Mouse (Mus musculus) heart, adult 2 months (tissue): ENCODE data around the gene Abcc1. TPM values are rescaled to one million over a fixed set of nuclear protein-coding genes. Genes with fewer than 3 reads are reported as not detected.

Experiments used
- DNase-seq, 2 experiments: peaks; one replicate each; pipeline ENCODE4 v3.0.0; 2021
- H3K27ac ChIP-seq: fragments of 200-600 bp; 2 replicates; pipeline ENCODE4 v1.8.1; 2022
- H3K27me3 ChIP-seq: fragments of 200-500 bp; 2 replicates; pipeline ENCODE4 v1.6.1; 2012; ENCODE audit warnings: mild to moderate bottlenecking, low read length, inconsistent platforms, mixed read lengths; ENCODE audit not compliant: control insufficient read depth, insufficient read depth
- H3K36me3 ChIP-seq: fragments of 200-500 bp; 2 replicates; pipeline ENCODE4 v1.6.1; 2012; ENCODE audit warnings: low read length, inconsistent platforms; ENCODE audit not compliant: control insufficient read depth, insufficient read depth
- H3K4me1 ChIP-seq: fragments of 200-500 bp; 2 replicates; pipeline ENCODE4 v1.6.1; 2011; ENCODE audit warnings: low read length; ENCODE audit not compliant: control insufficient read depth, insufficient read depth
- H3K4me3 ChIP-seq: fragments of 200-600 bp; 2 replicates; pipeline ENCODE4 v1.8.1; 2022
- H3K79me2 ChIP-seq: fragments of 200-500 bp; replicated peaks from 2 replicates; pipeline ENCODE4 v1.6.1; 2012; ENCODE audit warnings: mild to moderate bottlenecking, inconsistent platforms, low read length, moderate library complexity, mixed read lengths; ENCODE audit not compliant: control insufficient read depth, insufficient read depth
- H3K9ac ChIP-seq: fragments of 200-500 bp; 2 replicates; pipeline ENCODE4 v1.6.1; 2012; ENCODE audit warnings: low read depth, mild to moderate bottlenecking, control low read depth, inconsistent platforms, low read length, mixed read lengths
- CTCF ChIP-seq: fragments of 200-600 bp; IDR thresholded peaks from 2 replicates; pipeline ENCODE4 v1.8.1; 2022; ENCODE audit warnings: antibody characterized with exemption, mild to moderate bottlenecking, moderate library complexity
- EP300 ChIP-seq: fragments of 200-500 bp; IDR thresholded peaks from 2 replicates; pipeline ENCODE4 v1.6.1; 2011; ENCODE audit warnings: low read depth, low read length, control low read depth; ENCODE audit not compliant: insufficient read depth
- POLR2A ChIP-seq: fragments of 200-500 bp; IDR thresholded peaks from 2 replicates; pipeline ENCODE4 v1.6.1; 2011; ENCODE audit warnings: mild to moderate bottlenecking, low read depth, low read length, control low read depth; ENCODE audit not compliant: insufficient read depth
- WGBS: fragments of 180-500 bp; shearing (Covaris S2); methylation state at CpG from one replicate; pipeline ENCODE4 v1.1.7; 2018; 5-methylcytosine and 5-hydroxymethylcytosine counted together
- intact Hi-C: fragments of 180-260 bp; cut with DNase I; formaldehyde crosslinking; loops from one replicate; pipeline ENCODE4 v1.15.1; 2025
- polyA plus RNA-seq: library from polyadenylated mRNA; depleted of rRNA; stranded (reverse); fragments of >200 nt; gene quantifications from 2 replicates; pipeline ENCODE4 v1.2.3, GENCODE M21; 2012
- total RNA-seq, 2 experiments: library from RNA; stranded (reverse); gene quantifications; 2 replicates each; pipeline ENCODE4 v1.2.3; 2021

Gene Abcc1
- total and polyA plus RNA-seq, 3 experiments, result 14.4 to 37.5 (median 21.4) TPM

DNA sequence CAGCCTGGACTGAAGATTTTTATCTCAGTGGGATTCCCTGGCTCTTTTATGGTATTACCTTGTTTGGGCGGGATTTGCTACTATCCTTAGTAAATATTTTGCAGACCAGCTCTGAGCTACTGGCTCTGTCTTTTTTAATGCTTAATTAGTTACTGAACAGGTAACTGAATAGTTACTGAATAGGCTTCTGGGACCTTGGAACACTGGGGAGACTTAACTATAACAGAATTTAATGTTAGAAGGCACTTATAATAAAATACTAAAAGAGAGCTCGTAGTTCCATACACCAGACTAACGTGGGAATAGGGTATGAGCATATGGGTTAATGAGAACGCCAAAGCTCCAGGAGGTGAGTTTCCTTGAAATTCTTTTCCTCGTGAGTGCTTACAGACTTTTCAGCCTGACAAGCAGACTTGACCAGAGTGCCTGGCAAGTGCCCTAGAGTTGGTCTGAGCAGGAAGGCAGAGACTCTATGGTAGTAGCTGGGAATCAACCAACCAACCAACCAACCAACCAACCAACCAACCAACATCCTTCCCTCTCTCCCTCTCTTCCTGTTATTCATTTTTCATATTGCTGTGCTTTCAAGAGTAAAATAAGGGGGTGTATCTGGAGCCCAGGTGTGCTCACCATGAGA is 59.3 kb downstream of the Abcc1 start:
- WGBS, result 88% methylated on average over 5 of the region's 5 CpGs
- H3K9ac ChIP-seq, result no peak overlapping the region
- no peaks in the 10 kb centered on the region for H3K27me3 ChIP-seq
- intact Hi-C loops, result no loop called here
- H3K27ac ChIP-seq, result no peak overlapping the region
- TF ChIP-seq POLR2A (no peak), CTCF (no peak)
- no peaks in the 10 kb centered on the region for H3K4me1 ChIP-seq
- H3K36me3 ChIP-seq, result no peaks in the 10 kb centered on the region
- peak in 1 of 2 experiments; percentile 4 for DNase-seq
- no peak overlapping the region for H3K4me3 ChIP-seq
- no peaks in the 10 kb centered on the region for H3K79me2 ChIP-seq

DNA sequence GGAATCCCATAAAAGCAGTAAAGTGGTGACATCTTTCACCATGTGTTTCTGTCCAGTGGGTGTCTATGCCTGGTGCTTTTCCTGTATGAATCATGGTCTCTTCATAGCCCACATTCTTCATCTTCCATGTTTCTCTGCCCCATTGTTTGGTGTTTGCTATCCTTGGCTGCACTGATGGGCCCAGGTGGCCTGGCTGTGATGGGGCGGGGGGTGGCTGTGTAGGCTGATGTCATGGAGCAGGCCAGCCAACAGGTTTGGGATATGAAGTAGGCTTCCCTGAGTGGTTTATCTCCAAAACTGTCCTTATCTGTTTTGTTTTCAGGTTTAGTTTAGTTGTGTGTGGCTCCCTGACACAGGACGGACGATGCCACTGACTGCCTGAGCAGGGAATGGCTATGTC is 60.7 kb downstream of the Abcc1 start:
- 96% methylated on average over 3 of the region's 3 CpGs for WGBS
- Histone ChIP-seq H3K79me2 (no peaks in the 10 kb centered on the region), H3K27ac (no peak overlapping the region), H3K4me1 (no peaks in the 10 kb centered on the region), H3K4me3 (no peak overlapping the region), H3K36me3 (peaks cover 2% of the 10 kb centered on the region; the same call in 1 of the 2 replicates), H3K27me3 (no peaks in the 10 kb centered on the region), H3K9ac (no peak overlapping the region)
- intact Hi-C loops, result no loop called here
- TF ChIP-seq EP300 (no peak), CTCF (no peak), POLR2A (no peak)
- DNase-seq, result peak in 1 of 2 experiments; percentile 4

DNA sequence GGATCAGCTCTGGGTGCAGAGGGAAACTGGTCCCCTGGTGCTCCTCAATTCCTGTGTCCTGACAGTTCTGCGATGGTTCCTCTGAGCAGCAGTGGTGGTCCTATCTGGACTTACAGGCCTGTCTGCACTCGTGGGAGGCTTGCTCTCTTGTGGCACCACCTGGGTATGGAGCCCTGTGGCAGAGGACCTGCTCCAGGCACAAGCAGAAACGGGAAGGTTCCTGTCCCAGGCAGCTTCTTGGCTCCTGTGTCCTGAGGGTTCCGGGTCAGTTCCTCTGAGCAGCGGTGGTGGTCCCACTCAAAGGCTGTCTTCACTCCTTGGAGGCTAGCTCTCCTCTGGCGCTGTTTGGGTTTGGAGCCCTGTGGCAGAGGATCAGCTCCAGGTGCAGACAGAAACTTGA is 68.0 kb downstream of the Abcc1 start:
- TF ChIP-seq EP300 (no peak), CTCF (no peak), POLR2A (no peak)
- no peak overlapping the region for H3K4me3 ChIP-seq
- intact Hi-C loops, result no loop called here
- peak in 1 of 2 experiments; percentile 11 for DNase-seq
- H3K9ac ChIP-seq, result no peak overlapping the region
- H3K4me1 ChIP-seq, result peaks cover 5% of the 10 kb centered on the region
- H3K27ac ChIP-seq, result no peak overlapping the region
- H3K36me3 ChIP-seq, result peaks cover 7% of the 10 kb centered on the region
- 88% methylated on average over 6 of the region's 6 CpGs for WGBS
- H3K27me3 ChIP-seq, result no peaks in the 10 kb centered on the region
- no peaks in the 10 kb centered on the region for H3K79me2 ChIP-seq

DNA sequence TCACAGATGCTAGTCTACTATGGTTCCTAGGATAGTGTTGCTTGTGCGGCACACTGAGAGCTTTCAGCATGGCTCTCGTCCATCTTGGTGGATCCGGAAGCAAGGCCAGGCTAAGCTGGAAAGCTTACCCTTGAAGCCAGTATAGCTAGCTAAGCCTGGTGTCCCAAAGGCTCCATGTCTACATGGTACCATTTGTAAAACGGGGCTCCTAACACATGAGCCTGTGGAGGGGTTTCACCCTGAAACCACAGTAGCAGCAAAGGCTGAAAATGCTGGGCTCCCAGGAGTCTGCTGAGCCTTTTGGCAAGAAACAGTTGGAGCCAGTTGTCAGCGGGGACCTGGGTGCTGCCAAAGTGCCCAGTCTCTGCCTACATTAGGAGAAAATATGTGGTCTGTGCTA is 71.6 kb downstream of the Abcc1 start:
- H3K36me3 ChIP-seq, result peaks cover 5% of the 10 kb centered on the region
- H3K27me3 ChIP-seq, result no peaks in the 10 kb centered on the region
- intact Hi-C loops, result no loop called here
- TF ChIP-seq EP300, result no peak
- TF ChIP-seq POLR2A, result no peak
- no peak for TF ChIP-seq CTCF
- 91% methylated on average over 5 of the region's 5 CpGs for WGBS
- H3K27ac ChIP-seq, result no peak overlapping the region
- H3K4me1 ChIP-seq, result peaks cover 5% of the 10 kb centered on the region
- H3K4me3 ChIP-seq, result no peak overlapping the region
- H3K79me2 ChIP-seq, result no peaks in the 10 kb centered on the region
- no peak overlapping the region for H3K9ac ChIP-seq
- peak in 1 of 2 experiments; percentile 10 for DNase-seq

DNA sequence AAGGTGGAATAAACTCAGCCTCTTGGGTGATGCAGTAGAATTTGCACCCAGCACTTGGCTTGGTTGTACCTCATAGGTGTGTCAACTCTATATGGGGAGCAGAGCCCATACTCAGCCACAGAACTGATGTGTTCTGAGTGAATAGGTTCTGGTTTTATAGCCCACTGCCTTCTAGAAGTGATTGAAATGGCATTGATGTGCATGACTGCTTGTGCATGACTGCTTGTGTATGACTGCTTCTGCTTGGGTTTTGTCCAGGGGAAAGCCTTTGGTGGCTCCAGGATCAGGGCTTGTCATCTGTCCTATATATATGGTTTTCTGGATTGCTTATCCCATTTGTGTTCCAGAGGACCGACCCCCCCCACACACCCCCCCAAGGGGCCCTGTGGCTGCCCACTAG is 74.2 kb downstream of the Abcc1 start:
- peaks cover 5% of the 10 kb centered on the region for H3K4me1 ChIP-seq

DNA sequence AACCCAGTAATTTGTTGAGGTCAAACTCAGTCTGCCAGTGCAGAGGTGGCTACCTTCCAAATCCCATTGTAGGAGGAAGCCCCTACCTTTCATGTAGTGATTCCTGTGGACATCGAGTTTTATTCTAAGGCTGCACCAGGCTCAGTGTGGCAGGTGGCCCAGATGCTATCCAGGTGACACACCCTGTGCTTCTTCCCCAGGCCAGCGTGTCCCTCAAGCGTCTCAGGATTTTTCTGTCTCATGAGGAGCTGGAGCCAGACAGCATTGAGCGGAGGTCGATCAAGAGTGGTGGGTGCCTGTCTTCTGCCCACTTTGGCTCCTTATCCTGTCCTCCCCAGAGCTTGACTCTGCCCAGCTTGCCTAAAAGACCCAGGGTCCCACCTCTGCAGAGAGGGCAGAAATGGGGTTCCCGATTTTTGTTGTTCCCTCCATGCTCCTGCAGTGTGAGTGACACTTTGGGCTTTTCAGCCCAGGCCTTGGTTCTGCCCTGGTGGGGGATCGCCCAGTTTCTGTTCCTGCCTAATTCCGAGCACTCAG is 76.2 kb downstream of the Abcc1 start:
- no peak overlapping the region for H3K27ac ChIP-seq
- intact Hi-C loops, result no loop called here
- H3K79me2 ChIP-seq, result no peaks in the 10 kb centered on the region
- WGBS, result 91% methylated on average over 8 of the region's 8 CpGs
- H3K4me1 ChIP-seq, result no peaks in the 10 kb centered on the region
- DNase-seq, result peak in 1 of 2 experiments; percentile 13
- no peaks in the 10 kb centered on the region; the same call in 1 of the 2 replicates for H3K36me3 ChIP-seq
- no peak overlapping the region for H3K9ac ChIP-seq
- TF ChIP-seq CTCF (no peak), POLR2A (no peak), EP300 (no peak)
- no peaks in the 10 kb centered on the region for H3K27me3 ChIP-seq
- H3K4me3 ChIP-seq, result no peak overlapping the region

More for the DNA sequence above, 74.2 kb downstream of the Abcc1 start:
- Histone ChIP-seq H3K36me3 (peaks cover 5% of the 10 kb centered on the region), H3K9ac (no peak overlapping the region), H3K4me3 (no peak overlapping the region), H3K27ac (no peak overlapping the region), H3K79me2 (no peaks in the 10 kb centered on the region), H3K27me3 (no peaks in the 10 kb centered on the region)
- TF ChIP-seq CTCF (no peak), EP300 (no peak), POLR2A (no peak)
- peak in 1 of 2 experiments; percentile 9 for DNase-seq
- WGBS, result 76% methylated on average over 1 of the region's 1 CpGs
- intact Hi-C loops, result no loop called here
